Mouse (Mus musculus) E14TG2a.4 (cell line): ENCODE data around the gene Phkg1.

ENCODE experiments used
- CTCF ChIP-seq: conservative IDR thresholded peaks from 2 replicates; pipeline ENCODE4 v1.5.1; 2014; ENCODE audit warnings: low read length
- POU5F1 ChIP-seq: IDR thresholded peaks from 2 replicates; pipeline ENCODE4 v1.6.1; 2014; ENCODE audit warnings: low read length, borderline replicate concordance

DNA sequence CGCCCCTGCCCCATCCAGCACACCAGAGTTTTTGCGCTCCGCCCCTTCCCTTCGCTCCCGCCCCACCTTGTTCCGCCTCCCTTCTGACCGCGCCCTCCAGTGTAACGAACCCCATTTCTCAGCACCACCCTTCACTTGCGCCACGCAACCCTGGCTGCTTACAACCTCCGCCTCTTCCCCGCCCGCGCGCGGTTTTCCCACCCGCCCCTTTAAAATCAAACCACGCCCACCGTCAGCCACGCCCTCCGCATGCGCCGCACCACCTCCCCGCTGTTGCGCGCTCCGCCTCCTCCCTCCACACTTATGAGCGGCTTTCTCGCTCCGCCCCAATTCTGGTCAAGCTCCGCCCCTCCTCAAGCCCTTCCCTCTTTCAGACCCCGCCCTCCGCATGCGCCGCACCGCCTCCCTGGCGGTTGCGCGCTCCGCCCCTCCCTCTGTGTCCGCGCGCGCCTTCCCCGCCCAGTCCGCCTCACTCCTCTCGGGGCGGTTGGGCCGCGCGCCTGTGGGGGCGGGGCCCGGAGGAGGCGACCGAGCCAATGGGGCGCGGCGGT is 43.2 kb upstream of the Phkg1 start, which contains the start of gene Vkorc1l1:
- TF ChIP-seq CTCF: no peak
- no peak for TF ChIP-seq POU5F1
